Mouse (Mus musculus) testis, adult 2 months (tissue): ENCODE measurements around the gene Cdr2.

Source experiments
- CTCF ChIP-seq: fragments of 200-500 bp; IDR thresholded peaks from 2 replicates; pipeline ENCODE4 v1.5.1; 2012; ENCODE audit warnings: low read depth, mild to moderate bottlenecking, inconsistent platforms, low read length, moderate library complexity; ENCODE audit not compliant: control insufficient read depth, insufficient read depth, insufficient replicate concordance
- POLR2A ChIP-seq: fragments of 200-500 bp; IDR thresholded peaks from 2 replicates; pipeline ENCODE4 v1.6.1; 2012; ENCODE audit warnings: low read depth, mild to moderate bottlenecking, inconsistent platforms, low read length, moderate library complexity; ENCODE audit not compliant: control insufficient read depth

GRCm38 (mm10) chr7:120982968-120983367 lies 856 bp upstream of the Cdr2 start:
- TF ChIP-seq POLR2A (no peak), CTCF (no peak)
